Mouse (Mus musculus): Measurements from ENCODE around the gene Nop2.
A peak's percentile ranks its signal among the peaks of the same experiment; 100 is the strongest.

Gene Nop2

DNA sequence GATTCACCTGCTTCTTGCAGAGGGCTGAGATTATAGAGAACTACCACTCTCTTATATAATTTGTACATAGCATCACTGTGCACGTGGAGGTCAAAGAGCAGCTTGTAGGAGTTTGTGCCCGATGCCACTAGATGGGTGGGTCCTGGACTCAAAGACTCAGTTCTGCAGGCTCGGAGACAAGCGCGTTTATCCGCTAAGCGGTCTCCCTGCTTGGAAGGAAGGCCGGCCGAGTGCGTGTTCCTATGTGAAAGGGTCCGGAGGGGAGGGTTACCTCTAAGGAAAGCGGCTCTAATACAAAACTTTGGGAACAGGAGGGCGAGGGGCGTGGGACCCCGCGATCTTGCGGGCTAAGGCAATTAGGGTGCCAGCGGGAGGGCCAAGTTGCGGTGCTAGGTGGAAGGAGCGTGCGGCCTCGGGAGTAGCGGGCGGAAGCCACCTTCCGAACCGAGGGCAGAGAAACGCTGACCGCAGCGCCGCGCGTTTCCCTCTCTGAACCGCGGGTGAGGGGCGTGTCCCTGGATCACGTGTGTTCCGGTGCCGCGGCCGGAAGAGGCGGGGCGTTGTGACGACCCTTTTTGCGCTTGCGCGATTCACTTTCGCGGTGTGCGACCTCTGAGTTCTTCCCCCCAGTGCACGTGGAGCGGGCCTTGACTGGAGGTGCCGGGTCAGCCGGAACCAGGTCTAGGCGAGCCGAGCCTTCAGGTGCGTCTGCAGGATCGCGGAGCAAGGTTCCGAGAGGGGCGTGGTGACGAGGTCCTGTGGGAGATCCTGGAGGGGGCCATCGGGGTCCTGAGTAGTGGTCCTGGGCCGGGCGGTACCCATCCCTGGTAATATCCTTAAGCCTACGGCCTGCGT, at the start of gene Nop2:
TSS of gene Nop2 (plus strand) at position 608 of the 855 bp plus-strand sequence.
- DNase-seq (ENCODE audit: low spot score in 2 of 2) = peak; percentile 71 to 76

DNA sequence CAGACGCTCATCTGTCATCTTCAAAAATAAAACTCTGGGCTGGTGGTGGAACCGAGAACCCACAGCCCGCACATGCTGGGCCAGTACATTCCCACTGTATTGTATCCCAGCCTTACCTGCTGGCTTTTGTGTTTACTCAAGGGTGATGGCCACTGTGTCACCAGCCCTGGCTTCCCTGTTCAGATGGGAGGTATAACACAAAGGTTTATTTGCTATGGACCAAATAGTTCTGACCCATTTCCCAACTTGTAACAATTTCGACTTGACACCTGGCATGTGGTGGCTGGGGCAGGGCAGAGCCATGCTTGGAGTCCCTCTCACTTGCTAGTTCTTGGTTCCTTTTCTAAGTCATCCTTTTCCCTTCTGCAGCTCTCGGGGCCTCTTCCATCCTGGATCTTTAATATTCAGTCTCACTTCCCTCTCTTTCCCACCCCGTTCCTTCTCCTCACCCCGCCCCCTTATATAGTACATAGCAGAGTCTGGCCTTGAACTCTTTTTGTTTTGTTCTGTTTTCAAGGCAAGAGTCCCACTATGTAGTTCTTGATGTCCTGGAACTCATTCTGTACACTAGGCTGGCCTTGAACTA, 48.8 kb upstream of the Nop2 start:
- no peak for DNase-seq (ENCODE audit: low spot score in 2 of 2)

DNA sequence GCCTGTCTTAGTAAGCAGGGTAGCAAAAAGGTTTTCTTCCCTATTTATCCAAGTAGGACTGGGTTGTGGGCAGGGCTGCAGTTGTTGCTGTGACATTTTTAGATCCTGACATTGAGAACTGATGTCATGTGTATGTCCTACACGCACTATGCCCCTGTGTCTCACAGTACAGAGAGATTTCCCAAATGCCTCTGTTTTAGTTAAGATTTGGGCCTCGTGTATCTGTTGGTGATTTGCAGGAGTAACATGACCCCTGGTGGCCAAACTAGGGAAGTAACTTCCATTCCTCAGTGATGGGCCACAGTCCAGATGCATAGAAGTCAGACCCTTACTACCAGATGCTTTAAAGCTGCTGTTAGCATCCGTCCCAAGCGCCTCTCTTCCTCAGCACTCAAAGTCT, 47.3 kb upstream of the Nop2 start:
- DNase-seq (ENCODE audit: low spot score in 2 of 2) = peak in 1 of 2 experiments; percentile 63

DNA sequence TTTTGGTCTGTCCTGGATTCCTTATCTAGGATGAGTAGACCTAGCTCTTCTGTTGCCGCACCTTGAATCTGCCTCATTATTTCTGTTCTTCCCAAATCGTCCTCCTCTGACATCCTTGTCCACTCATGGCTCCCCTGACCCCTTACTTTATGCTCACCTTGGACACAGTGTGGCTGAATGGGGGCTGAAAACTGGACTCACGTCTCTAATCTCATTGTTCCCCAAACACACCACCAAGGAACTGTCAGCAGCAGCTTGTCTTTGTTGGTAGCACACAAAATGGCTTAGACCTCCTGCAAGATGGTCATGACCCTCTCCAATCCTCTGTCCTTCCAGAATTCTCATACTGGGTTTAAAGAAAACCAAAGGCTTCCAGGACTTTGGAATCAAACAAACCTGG, 43.8 kb upstream of the Nop2 start:
- no peak for DNase-seq (ENCODE audit: low spot score in 2 of 2)

DNA sequence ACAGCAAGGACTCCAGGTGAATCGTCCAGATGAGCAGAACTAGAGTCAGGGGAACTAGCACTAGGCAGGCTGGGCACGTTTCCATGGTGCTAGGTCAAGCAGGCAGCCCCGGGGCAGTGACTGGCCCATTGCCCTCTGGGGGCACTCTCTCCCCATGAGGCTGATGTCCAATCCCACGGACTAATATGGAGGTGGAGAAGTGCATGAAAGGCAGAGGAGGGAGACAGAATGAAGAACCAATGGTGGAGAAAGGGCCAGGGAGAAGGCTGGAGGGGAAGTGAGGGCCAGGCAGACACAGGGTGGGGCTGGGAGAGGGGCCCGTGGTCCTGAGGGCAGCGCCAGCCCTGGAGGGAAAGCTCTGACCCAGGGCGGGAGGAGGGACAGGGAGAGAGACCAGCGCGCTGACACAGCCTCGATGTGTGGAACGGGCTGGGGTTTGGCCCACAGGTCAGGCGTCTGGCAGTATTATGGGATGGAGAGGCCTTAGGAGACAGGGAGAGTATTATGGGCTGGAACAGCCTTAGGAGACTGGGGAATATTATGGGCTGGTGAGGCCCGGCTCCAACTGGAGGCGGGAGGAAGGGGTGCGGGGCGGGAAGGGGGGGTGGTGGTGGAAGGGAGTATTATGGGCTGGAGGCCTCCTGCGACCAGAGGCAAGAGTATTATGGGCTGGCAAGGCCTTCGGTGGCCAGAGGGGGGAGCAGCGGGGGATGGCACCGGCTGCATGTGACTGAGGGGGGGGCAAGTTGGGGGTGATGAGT, 43.0 kb upstream of the Nop2 start:
- peak; percentile 52 to 69 for DNase-seq (ENCODE audit: low spot score in 2 of 2)

DNA sequence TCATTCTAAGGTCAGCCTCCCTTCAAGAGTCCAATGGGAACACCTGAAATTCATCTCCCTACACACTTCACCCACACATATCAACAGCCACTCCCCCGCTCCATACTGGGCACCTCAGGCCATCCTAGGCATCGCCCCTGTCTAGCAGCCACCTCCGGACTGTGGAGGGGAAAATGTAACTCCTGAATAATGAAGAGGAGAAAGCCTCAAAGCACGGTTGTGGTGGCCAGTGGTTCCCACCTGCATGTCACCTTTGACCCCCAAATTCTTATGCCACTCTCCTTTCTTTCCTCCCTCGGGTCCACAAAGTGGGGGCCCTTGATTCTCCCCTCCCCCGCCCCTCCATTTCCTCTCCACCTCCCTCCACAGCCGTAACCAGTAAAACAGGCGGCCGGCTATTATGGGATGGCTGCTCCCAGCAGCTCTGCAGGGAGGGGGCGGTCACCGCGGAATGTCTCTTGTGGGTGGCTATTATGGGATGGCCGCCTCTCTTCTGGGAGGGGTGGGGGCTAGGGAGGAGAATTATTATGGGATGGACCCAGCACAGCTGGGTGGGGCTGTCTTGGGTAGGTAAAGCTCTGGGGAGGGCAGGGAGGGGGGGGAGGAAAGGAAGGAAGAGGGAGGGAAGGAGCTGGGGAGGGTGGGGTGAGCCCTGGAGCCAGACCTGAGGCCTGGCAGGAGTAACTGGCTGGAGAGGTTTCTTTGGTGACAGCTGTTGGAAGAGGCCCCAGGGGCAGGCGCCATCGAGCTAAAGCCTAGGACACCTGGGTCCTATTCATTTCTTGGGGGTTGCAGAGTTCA, 42.0 kb upstream of the Nop2 start:
- DNase-seq (ENCODE audit: low spot score in 2 of 2) = peak; percentile 70 to 87

DNA sequence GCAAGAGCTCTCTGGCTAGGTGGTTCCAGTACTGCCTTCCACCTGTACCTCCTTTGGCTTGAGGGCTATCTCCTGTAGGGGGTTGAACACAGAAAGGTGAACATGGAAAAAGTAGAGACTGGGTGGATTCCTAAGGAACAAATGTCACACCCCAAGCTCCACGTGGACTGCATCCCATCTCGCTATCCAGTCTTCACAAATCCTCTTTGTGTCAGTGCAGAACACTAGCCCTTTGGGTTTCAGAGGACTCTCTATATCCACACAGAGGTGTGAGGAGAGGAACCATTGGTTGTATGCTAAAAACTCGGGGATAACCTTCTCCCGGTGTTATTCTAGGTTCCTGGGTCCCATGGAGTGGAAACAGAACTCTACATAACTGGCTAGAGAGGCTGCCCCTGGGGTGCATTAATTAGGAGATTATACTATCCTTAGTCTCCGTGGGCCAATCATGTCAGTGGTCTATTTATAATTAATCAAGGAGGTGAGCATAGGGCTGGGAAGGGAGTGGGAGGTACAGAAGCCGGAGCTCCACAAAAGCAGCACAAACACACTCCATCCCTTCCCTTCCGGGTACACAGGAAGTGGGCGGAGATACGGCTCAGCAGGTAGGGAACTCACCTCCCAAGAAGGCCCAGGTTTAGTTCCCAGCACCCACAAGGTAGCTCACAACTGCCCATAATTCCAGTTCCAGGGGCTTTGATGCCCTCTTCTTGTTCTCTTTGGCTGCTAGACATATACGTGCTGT, 41.2 kb upstream of the Nop2 start:
- DNase-seq (ENCODE audit: low spot score in 2 of 2) = no peak

DNA sequence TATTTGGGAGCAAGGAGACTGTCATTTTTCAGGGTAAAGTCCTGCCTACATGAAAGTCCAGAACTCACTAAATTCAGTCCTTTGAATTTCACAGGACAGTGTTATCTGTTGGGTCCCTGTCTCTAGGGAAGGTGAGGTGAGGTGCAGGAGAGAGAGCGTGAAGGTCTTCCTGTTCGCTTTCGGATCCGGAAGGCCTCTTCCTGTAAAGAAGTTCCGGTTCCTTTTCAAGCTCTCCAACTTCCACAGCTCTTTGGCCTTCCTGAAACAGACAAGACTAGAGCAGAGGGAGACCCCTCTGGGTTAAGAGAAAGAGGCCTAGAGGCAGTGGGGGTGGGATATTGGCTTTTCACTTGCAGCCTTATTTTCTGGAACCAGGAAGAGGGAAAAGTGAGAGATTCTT, 39.3 kb upstream of the Nop2 start:
- DNase-seq (ENCODE audit: low spot score in 2 of 2) = no peak

DNA sequence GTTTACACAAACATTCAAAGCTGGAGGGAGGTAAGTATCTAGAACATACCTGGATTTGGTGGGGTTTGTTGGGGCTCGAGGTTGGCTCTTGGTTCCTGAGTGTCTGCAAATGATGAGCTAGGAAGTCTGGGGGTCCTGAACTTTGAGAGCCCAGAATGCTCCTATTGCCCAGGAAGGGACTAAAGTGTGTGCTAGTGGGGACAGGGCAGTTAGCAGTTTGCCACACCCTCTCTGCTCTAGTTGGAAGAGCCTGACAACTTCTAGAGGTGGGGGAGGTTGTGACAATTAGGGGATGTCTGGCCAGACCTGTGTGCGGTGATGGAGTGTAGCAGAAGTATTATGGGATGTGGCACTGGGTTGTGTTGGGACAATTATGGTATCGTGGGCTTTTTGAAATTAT, 36.9 kb upstream of the Nop2 start:
- no peak for DNase-seq (ENCODE audit: low spot score in 2 of 2)

DNA sequence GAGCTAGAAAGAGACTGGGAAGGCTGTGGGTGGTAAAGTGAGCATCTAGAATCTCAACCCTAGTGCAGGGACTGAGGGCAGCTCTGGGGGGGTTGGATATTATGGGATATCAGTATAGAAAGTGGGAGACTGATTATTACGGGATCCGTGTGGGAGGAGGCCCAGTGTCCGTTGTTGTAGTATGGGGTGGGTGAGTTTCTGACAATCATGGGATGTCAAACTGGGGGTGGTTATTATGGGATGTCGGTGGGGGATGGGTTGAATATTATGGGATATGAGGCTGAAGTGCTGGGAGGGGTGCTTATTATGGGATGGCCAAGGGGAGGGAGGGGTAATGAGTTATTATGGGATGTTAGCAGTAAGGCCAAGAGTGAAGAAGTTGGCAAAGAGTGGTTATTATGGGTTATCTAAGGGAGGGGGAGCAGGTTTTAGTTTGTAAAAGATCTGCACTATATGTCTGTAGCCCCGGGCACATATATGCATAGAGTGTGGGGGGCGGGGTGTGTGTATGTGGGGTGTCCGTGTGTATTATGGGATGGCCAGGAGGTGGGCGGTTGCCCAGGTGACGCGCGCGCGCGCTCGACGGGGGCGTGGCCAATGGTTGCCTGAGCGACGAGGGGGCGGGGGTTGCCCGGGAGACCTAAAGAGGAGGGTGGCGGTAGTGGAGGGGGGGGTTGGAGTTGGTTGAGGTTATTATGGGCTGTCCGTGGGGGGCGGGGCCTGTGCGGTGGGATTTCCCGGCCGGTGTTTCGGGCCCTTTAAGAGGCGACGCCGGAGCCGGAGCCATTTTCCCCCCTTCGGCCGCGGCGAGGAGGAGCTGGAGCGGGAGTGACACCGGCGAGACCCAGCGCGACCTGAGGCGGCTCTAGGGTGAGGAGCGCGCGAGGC, 36.1 kb upstream of the Nop2 start, which contains the start of gene Chd4:
TSS of gene Chd4 (plus strand) at position 591 of the 888 bp plus-strand sequence.
- DNase-seq (ENCODE audit: low spot score in 2 of 2) = peak; percentile 91 to 93

DNA sequence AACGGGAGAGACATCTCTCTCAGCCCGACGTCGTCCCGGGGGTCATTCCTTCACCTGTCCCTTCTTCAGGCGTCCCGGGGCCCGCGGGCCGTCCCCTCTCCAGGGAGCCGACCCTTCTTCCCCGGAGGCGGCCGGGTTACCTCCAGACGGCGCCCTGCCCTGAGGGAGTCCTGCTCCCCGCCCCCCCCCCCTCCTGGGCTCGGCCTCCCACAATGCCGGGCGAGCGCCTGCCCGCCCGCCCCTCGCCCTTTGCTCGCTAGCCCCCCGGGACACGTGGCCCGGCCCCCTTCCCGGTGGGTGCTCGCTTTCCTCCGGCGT, 35.5 kb upstream of the Nop2 start:
- DNase-seq (ENCODE audit: low spot score in 2 of 2) = no peak

DNA sequence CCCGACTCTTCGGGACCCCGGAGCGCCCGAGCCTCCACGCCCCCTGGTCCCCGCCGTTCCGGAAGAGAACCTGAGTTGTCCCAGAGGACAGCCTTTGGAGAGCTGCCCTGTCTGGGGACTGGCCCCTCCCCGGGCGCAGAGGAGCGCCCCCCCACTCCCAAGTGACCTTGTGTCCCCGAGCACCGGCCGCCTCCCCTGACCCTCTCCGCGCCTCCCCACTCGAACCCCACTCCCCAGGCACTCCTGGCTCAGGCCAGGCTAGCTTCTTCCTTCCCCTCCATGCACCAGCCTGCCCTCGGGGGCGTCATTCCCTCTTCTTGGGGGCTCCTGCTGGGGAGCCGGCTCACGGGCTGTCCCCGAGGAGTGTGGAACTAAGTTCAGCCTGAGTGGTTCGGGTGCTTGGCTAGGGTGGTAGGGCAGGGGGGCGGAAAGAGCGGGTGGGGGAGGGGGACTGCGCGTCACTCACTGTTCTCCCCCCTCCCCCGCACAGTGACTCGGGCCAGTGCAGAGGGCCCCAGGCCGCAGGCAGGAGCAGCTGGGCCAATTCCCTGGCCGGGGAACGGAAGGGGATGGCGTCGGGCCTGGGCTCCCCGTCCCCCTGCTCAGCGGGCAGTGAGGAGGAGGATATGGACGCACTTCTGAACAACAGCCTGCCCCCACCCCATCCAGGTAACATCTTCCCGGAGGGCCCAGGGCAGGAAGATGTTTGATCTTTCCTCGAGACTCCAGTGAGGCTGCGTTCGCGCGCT, 34.9 kb upstream of the Nop2 start:
- peak in 1 of 2 experiments; percentile 34 for DNase-seq (ENCODE audit: low spot score in 2 of 2)

DNA sequence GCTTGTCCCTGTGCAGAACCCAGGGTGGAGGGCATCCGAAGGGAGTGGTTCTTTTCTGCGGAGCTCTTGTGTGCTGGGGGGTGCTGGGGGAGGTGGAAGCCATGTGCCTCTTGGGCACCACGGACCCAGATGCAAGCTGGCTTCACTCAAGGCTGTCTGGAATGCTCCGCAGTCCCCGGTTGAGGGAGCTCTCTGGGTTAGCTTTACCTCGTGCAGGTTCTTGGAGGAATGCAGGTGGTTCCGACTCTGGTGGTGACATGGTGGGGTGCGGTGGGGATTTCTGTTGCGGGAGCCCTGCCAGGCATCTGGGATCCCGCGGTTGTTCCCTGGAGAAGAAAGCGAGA, 34.4 kb upstream of the Nop2 start:
- DNase-seq (ENCODE audit: low spot score in 2 of 2) = no peak

DNA sequence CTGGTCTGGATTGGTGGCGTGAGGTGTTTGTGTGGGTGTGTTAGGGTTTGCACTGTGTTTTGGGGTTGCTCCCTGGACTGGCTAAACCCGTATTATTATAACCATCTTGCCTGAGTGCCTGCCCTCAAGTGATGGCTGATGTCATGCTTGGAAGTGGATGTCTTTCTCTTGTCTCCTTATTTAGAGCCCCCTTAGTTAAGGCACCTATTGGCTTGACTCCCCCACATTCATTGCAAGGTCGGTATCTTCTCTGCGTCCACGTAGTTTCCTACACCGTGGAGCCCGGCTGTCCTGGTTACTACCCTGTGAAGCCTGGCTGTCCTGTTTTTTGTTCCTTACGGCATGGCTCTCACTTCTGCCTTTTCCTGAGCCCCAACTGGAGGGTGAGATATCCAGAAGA, 33.8 kb upstream of the Nop2 start:
- DNase-seq (ENCODE audit: low spot score in 2 of 2) = no peak

DNA sequence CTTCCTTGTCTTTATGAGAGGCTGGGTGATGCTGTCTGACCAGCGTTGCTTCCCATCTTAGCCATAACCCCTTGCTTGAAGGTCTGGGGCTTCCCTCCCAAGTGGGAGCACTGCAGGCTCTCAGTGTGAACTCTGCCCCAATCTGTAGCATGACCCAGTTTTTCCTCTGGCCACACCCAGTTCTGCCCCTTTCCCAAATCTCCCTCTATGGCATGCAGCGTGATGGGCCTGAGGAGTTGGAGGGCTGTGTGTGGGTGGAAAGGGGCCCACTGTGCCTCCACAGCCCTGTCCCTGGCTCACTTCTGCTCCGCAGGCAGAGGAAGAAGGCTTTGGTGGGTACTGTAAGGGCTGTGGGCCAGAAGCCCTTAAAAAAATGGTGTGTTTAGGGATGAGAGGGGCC, 33.2 kb upstream of the Nop2 start:
- no peak for DNase-seq (ENCODE audit: low spot score in 2 of 2)

DNA sequence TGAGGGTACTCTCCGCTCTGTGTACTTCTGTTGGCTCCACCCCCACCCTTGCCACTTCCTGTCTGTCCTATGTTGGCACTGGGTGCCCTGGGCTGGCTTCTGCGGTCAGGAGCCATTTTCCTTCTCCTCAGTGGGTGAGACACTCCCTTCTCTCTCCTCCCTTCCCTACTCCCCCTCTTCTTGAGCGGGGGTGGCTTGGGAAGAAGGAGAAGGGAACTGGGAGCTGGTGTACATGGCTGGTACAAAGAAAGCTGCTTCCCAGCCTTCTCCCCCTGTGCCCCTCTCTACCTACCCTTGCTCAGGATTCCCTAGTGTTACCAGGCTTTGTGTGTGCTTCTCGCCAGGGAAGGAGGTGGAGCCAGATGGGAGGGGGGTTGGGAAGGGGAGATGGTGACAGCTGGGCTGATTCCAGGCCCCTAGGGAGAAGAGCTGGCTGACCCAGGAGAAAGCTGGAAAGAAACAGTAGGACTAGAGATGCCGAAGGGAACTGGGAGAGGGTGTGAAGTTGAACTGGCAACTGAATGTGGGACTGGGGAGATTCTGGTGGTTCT, 32.2 kb upstream of the Nop2 start:
- DNase-seq (ENCODE audit: low spot score in 2 of 2) = no peak

DNA sequence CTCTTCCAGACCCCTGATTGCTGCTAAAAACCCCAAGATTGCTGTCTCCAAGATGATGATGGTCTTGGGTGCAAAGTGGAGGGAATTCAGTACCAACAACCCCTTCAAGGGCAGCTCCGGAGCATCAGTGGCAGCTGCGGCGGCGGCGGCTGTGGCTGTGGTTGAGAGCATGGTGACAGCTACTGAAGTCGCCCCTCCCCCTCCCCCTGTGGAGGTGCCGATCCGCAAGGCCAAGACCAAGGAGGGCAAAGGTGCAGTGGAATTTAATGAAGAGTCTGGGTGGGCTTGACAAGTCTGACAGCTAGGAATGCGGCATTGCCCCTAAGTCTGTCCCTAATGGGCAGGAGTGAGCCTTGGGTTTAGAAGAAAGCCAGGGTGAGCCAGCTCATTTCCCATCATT, 30.3 kb upstream of the Nop2 start:
- DNase-seq (ENCODE audit: low spot score in 2 of 2) = no peak

DNA sequence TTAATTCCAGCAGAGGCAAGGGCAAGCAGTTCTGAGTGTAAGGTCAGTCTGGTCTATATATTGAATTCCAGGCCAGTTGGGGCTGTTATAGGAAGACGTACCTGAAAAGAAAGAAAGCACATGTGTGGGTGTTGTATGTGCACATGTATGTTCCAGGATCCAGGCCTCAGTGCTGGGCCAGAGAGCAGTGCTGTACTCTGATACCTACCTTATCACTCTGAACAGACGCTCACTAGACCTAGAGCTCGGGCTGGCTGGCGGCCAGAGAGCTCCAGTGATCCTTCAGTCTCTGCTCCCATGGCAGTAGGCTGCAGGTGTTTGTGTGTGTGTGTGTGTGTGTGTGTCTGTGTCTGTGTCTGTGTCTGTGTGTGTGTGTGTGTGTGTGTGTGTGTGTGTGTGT, 27.5 kb upstream of the Nop2 start:
- DNase-seq (ENCODE audit: low spot score in 2 of 2) = no peak

DNA sequence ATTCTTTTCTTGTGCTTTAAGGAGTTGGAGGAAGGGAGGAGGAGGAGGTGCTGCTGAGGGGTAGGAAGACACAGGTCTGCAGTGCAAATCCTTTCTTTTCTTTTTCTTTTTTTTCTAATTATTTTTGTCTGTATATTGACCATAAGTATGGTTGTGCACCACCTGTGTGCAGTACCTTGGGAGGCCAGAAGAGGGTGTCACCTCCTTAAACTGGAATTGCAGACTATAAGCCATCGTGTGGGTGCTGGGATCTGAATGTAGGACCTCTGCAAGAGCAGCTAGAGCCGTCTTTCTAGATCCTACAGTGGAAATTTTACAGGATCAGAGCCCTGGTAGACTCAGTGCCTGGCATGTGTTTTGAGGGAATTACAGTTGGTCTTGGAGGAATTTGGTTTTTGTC, 24.0 kb upstream of the Nop2 start:
- no peak for DNase-seq (ENCODE audit: low spot score in 2 of 2)

All from frontal cortex, postnatal 14 days (tissue).